Mouse (Mus musculus): ENCODE data around the gene Nfix.

The Nfix gene

DNA sequence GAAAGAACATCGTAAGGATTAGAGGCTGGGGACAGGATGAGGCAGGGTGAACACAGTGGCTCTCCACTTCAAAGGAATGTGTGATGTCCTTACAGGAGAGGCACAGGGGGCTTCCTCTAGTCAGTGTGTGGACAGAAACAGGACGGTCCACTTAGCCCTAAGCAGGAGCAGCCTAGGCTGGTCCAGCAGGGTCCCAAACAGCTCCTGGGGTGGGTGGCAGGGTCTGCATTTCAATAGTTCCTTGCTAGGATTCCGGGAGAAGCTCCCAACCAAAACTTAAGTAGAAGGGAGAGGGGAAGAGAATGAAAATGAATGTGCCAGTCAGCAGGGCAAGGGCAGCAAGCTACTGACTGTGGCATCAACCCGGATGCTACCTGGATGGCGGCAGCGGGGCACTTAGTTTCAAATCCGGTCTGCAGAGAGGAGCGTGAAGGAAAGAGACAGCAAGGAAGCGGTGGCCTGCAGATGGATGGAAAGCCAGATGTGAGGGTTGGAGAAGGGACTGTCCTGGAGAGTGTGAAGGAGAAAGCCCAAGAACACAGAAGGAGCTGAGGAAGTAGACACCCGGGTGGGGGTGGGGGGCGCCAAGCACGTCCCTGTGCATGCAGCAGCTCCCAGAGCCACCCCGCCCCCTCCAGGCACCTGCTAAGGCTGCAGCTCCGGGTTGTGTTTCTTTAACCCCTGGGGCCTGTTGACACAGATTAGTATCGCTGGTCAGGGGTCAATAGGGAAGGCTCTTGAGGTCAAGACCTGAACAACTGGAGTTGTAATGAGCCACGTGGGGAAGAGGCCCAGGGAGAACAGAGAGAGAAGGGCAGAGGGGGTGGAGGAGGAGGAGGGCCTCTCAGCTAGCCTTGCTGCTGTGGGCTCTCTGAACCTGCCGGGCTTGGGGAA, 54.9 kb downstream of the Nfix start:
- Histone ChIP-seq H3K4me1 (replicated peaks; ENCODE audit: low read depth, low read length) (peaks cover 61% of the 10 kb centered on the region), H3K36me3 (ENCODE audit: insufficient read depth, low read length) (no peaks in the 10 kb centered on the region), H3K27me3 (ENCODE audit: insufficient read depth, low read length) (peaks cover 91% of the 10 kb centered on the region), H3K4me3 (replicated peaks; ENCODE audit: low read length) (no peak overlapping the region), H3K9me3 (ENCODE audit: low read length) (no peaks in the 10 kb centered on the region)
- TF ChIP-seq NANOG (IDR thresholded peaks at IDR 0.05; ENCODE audit: borderline replicate concordance, low read length), result no peak

DNA sequence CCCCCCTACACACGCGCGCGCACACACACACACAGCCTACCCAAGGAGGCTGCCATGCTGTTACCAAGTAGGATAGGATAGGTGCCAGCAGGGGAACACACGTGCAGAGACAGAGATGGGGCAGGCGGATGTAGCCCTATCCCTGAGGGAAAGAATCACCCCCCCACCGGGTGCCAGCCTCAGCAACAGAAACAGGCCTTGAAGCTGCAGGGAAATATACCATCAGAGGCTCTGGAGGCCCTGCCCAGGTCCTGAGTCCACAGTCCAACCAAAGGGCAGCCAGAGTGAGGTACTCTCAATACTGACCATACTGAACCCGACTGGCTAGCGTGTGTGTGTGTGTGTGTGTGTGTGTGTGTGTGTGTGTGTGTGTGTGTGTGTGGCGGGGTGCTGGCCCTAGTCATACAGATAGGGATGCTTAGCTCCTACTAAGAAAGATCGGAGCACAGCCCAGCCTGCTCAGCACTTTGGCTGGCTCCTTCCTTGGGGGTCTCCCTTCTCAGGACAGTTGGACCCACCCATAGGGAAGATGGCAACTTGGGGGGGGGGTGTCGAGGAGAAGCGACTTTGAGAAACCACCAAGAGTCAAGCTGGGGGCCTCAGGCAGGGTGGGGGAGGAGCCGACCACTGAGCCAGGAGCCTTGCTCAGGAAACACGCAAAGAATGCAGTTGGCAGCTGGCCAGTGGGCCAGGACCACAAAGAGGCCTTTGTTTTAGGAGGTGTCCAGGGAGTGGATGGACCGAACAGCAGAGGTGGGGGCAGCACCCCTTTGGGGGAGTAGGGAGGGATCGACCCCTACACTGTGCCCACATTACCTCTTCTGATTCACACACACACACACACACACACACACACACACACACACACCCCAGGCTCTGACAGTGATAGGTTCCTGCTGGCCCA, 56.4 kb downstream of the Nfix start:
- Histone ChIP-seq H3K27me3 (ENCODE audit: insufficient read depth, low read length) (peaks cover 91% of the 10 kb centered on the region), H3K9me3 (ENCODE audit: low read length) (no peaks in the 10 kb centered on the region)
- no peak for TF ChIP-seq POU5F1 (IDR thresholded peaks at IDR 0.05; ENCODE audit: borderline replicate concordance, low read length)
- no peak for TF ChIP-seq NANOG (IDR thresholded peaks at IDR 0.05; ENCODE audit: borderline replicate concordance, low read length)
- TF ChIP-seq CTCF (conservative IDR thresholded peaks at IDR 0.05; ENCODE audit: low read length), result no peak

DNA sequence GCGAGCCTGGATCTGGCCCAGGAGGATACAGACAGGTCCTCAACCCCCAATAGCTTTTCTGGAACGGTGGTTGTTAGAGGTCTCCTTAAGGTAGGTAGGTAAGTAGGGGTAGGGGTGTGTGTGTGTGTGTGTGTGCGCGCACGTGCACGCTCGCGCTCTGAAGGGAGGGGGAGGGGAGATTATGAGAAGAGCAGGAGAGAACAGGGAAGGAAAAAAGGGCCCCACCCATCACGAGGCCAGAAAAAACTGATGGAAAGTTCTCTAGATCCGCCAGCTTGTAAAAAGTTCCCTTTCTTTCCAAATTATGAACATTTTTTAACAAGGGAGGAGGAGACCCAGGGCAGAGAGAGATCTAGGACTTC, 57.1 kb downstream of the Nfix start:
- TF ChIP-seq NANOG (IDR thresholded peaks at IDR 0.05; ENCODE audit: borderline replicate concordance, low read length), result no peak
- TF ChIP-seq CTCF (conservative IDR thresholded peaks at IDR 0.05; ENCODE audit: low read length), result no peak
- TF ChIP-seq POU5F1 (IDR thresholded peaks at IDR 0.05; ENCODE audit: borderline replicate concordance, low read length), result no peak
- Histone ChIP-seq H3K9me3 (ENCODE audit: low read length) (no peaks in the 10 kb centered on the region), H3K27me3 (ENCODE audit: insufficient read depth, low read length) (peaks cover 96% of the 10 kb centered on the region), H3K4me3 (replicated peaks; ENCODE audit: low read length) (peak overlapping the region; percentile 71), H3K4me1 (replicated peaks; ENCODE audit: low read depth, low read length) (peaks cover 72% of the 10 kb centered on the region), H3K36me3 (ENCODE audit: insufficient read depth, low read length) (no peaks in the 10 kb centered on the region)

More for the DNA sequence above, 56.4 kb downstream of the Nfix start:
- Histone ChIP-seq H3K4me1 (replicated peaks; ENCODE audit: low read depth, low read length) (peaks cover 64% of the 10 kb centered on the region), H3K4me3 (replicated peaks; ENCODE audit: low read length) (0 out of 2 replicates have a peak overlapping the region, but pooled peaks have one; percentile 71), H3K36me3 (ENCODE audit: insufficient read depth, low read length) (no peaks in the 10 kb centered on the region)

DNA sequence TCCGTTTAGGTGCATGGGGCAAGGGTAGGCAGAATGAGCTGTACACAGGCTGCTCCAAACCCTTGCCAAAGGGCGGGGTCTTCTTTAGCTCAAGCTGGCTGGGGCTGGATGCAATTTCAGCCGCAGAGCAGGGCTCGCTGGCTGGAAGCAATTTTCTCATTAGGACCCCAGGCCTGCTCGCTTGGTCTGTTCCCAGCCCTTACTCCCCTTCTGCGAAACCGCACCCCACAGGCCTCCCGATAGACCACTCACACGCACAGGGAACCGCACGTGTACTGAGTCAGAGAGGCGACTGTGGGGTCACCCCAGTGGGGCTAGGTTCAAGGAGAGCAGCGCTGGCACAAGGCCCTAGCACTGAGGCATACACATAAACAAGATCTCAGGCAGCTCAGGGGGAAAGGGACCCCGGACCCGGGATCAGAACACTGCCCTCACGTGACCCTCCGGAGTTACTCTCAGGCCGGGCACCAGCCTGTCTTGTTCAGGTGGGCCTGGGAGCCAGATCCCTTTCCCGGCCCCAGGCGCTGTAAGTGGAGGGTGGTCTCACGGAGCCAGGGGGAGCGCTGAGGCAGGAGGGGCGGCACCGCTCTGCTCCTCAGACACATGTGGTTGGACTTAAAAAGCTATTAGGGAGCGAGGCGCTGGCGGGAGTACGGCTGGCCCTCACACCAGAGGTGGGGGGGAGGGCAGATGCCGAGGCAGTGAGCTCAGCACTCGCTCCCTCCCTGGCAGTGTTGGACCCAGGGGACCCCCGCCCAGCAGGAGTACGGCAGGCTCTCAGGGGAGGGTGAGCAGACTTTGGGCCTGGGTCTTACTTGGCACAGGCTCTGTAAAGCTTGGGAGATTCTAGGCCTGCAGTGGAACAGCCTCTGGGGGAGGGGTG, 57.7 kb downstream of the Nfix start:
- Histone ChIP-seq H3K9me3 (ENCODE audit: low read length) (no peaks in the 10 kb centered on the region), H3K27me3 (ENCODE audit: insufficient read depth, low read length) (peaks cover 98% of the 10 kb centered on the region), H3K4me3 (replicated peaks; ENCODE audit: low read length) (peak overlapping the region; percentile 71), H3K36me3 (ENCODE audit: insufficient read depth, low read length) (no peaks in the 10 kb centered on the region), H3K4me1 (replicated peaks; ENCODE audit: low read depth, low read length) (peaks cover 78% of the 10 kb centered on the region)
- TF ChIP-seq POU5F1 (IDR thresholded peaks at IDR 0.05; ENCODE audit: borderline replicate concordance, low read length) (no peak), NANOG (IDR thresholded peaks at IDR 0.05; ENCODE audit: borderline replicate concordance, low read length) (no peak), CTCF (conservative IDR thresholded peaks at IDR 0.05; ENCODE audit: low read length) (no peak)

GRCm38 (mm10) chr8:84740895-84741843, 59.0 kb downstream of the Nfix start:
- H3K36me3 ChIP-seq (ENCODE audit: insufficient read depth, low read length), result no peaks in the 10 kb centered on the region
- H3K27me3 ChIP-seq (ENCODE audit: insufficient read depth, low read length), result peaks cover 97% of the 10 kb centered on the region
- H3K4me1 ChIP-seq (replicated peaks; ENCODE audit: low read depth, low read length), result peaks cover 77% of the 10 kb centered on the region
- H3K9me3 ChIP-seq (ENCODE audit: low read length), result no peaks in the 10 kb centered on the region
- TF ChIP-seq NANOG (IDR thresholded peaks at IDR 0.05; ENCODE audit: borderline replicate concordance, low read length) (no peak), CTCF (conservative IDR thresholded peaks at IDR 0.05; ENCODE audit: low read length) (no peak), POU5F1 (IDR thresholded peaks at IDR 0.05; ENCODE audit: borderline replicate concordance, low read length) (no peak)
- peak overlapping the region; percentile 71; the same call in 1 of the 2 replicates for H3K4me3 ChIP-seq (replicated peaks; ENCODE audit: low read length)

DNA sequence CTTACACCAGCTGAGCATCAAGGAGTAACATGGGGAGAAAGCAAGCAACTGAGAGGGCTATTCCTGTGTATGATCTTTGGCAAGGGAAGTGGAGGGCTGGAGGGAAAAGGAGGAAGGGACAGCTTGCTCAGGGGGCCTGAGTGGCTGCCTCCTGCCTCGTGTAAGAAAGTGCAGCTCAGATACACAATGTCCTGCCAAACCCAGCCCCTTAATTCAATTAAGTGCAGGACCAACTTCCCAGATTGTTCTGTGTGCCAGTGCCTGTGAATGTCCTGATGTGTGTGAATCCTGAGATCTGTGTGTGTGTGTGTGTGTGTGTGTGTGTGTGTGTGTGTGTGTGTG, 60.8 kb downstream of the Nfix start:
- Histone ChIP-seq H3K9me3 (ENCODE audit: low read length) (no peaks in the 10 kb centered on the region), H3K4me3 (replicated peaks; ENCODE audit: low read length) (no peak overlapping the region), H3K36me3 (ENCODE audit: insufficient read depth, low read length) (no peaks in the 10 kb centered on the region), H3K27me3 (ENCODE audit: insufficient read depth, low read length) (peaks cover 96% of the 10 kb centered on the region), H3K4me1 (replicated peaks; ENCODE audit: low read depth, low read length) (peaks cover 72% of the 10 kb centered on the region)
- TF ChIP-seq CTCF (conservative IDR thresholded peaks at IDR 0.05; ENCODE audit: low read length) (no peak), NANOG (IDR thresholded peaks at IDR 0.05; ENCODE audit: borderline replicate concordance, low read length) (no peak), POU5F1 (IDR thresholded peaks at IDR 0.05; ENCODE audit: borderline replicate concordance, low read length) (no peak)

DNA sequence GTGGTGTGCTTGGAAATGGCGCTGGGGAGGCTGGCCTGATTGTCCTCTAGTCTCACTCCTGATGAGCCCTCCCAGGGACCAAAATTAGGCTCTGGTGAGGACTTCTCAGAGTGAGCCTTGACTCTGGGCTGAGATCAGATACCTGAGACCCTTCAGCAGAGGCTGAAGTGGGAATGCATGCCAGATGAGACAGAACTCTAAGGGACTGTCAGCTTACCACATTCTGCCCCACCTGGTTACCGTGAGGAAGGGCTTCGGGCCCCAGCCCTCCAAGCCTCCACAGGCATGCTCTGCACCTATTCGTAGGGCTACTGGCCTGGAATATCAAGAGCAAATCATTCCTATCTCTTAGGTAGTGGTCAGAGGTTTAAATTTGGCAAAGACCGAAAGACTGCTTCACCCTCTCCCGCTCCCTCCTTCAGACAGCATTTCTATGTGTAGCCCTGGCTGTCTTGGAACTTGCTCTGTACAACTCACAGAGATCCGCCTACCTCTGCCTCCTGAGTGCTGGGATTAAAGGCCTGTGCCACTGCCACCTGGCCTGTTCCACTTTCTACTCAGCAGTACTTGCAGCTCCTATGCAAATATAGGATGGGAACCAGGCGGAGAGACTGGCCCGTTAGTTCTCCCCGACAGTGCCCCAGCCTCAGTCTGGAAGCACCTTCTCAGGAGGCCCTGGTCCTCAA, 61.3 kb downstream of the Nfix start:
- Histone ChIP-seq H3K9me3 (ENCODE audit: low read length) (no peaks in the 10 kb centered on the region), H3K27me3 (ENCODE audit: insufficient read depth, low read length) (peaks cover 96% of the 10 kb centered on the region), H3K4me1 (replicated peaks; ENCODE audit: low read depth, low read length) (peaks cover 69% of the 10 kb centered on the region), H3K36me3 (ENCODE audit: insufficient read depth, low read length) (no peaks in the 10 kb centered on the region), H3K4me3 (replicated peaks; ENCODE audit: low read length) (peak overlapping the region; percentile 57; the same call in 1 of the 2 replicates)
- TF ChIP-seq NANOG (IDR thresholded peaks at IDR 0.05; ENCODE audit: borderline replicate concordance, low read length) (no peak), CTCF (conservative IDR thresholded peaks at IDR 0.05; ENCODE audit: low read length) (no peak), POU5F1 (IDR thresholded peaks at IDR 0.05; ENCODE audit: borderline replicate concordance, low read length) (no peak)
